Mouse (Mus musculus): ENCODE results near the gene Wdsub1. TPM values are rescaled to one million over a fixed set of nuclear protein-coding genes. Genes with fewer than 3 reads are reported as not detected.

Wdsub1 gene
- polyA plus RNA-seq, 1 experiment from 2014 or later: 42.3 TPM

DNA sequence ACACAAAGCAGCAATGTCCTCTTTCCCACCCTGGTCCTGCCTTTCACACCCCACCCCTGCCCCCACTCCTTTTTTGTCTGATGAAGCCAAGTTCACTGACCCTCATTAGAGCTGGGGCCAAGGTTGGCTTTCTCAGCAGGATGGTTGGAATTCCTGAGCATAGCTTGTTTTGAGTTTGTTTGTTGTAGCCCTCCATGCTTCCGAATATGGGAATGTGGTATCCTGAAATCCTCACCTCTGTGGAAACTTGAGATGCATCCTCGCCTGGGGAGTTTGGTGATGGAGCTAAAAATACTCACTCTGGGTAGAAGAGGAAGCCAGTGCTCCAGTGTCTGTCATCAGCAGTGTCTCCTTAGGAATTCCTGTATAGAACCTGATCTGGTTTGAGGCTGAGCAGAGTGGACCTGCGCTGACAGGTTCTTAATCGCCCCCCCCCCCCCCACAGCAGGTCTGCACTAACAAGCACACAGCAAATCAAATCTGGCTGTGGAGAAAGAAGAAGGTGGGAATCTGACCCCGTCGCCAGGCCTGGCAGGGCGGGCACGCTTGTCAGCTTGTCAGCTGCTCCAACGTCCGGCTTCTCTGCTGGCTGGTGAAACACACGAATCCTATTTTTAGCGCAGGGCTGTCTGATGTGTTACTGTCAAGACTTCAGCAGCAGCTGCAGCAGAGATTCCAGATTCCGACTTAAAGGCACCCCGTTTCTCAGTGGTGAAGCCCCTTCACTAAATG lies 53.4 kb downstream of the Wdsub1 start:
- no peak overlapping the region for H3K9ac ChIP-seq (replicated peaks; ENCODE audit: low read depth)
- H3K27me3 ChIP-seq (replicated peaks; ENCODE audit: insufficient read depth, low read length): no peaks in the 10 kb centered on the region
- TF ChIP-seq EP300 (IDR thresholded peaks at IDR 0.05): no peak; the same call in 1 of the 2 replicates
- no peak for TF ChIP-seq CTCF (IDR thresholded peaks at IDR 0.05)
- H3K9me3 ChIP-seq (ENCODE audit: low read length): no peaks in the 10 kb centered on the region
- peaks cover 9% of the 10 kb centered on the region; the same call in 1 of the 2 replicates for H3K4me1 ChIP-seq (ENCODE audit: insufficient read depth, low read depth, low read length)
- no peak overlapping the region for H3K4me2 ChIP-seq (replicated peaks; ENCODE audit: low read depth, low read length)
- H3K4me3 ChIP-seq (ENCODE audit: low read depth, low read length): no peak overlapping the region
- peaks cover 10% of the 10 kb centered on the region; the same call in 1 of the 2 replicates for H3K36me3 ChIP-seq (ENCODE audit: insufficient read depth, low read length)
- peak; percentile 82 for DNase-seq (ENCODE audit: low spot score)
- ATAC-seq: peak; percentile 57
- WGBS: 14% methylated on average over 14 of the region's 14 CpGs
- H3K27ac ChIP-seq (ENCODE audit: low read length): peak overlapping the region; percentile 73

DNA sequence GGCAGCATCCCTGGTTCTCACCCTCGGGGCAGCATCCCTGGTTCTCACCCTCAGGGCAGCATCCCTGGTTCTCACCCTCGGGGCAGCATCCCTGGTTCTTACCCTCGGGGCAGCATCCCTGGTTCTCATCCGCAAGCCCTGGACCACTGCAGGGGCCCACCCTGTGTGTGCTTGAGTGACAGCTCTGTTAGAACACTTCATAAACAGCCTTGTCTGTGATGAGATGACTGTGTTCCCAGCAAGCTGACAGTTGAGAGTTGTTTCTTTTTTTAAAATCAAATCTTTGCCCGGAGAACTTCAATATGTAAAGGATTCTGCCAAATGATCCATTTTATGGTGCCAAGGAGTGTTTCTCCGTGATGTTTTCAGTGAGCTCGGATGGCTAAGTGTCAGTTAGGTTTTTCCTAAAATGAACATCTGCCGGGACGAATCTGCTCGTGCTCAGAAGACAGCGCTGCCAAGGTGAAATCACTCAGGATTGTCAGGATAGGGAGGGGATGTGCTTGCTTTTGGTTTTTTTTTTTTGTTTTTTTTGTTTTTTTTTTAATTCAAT lies 54.2 kb downstream of the Wdsub1 start:
- H3K4me2 ChIP-seq (replicated peaks; ENCODE audit: low read depth, low read length): no peak overlapping the region

DNA sequence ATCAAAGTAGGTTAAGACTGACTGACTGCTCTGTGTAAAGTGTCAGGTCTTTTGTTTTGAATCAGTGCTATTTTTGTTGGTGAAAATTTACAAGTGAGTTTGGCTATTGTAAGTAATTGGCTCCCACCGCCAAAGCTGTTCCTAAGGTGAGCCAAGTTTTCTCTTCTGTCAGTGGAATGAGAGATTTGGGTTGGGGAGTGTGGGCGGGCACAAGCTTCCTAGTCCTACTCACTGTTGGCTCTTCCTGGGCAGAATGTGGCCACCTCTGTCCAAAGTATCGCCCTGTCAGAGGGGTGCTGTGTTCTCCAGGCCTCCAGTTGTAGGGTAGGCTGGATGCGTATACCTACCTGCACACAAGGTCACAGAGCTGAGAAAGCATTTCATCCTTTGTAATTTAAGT lies 57.0 kb downstream of the Wdsub1 start:
- 85% methylated on average over 4 of the region's 4 CpGs for WGBS
- ATAC-seq (no peak), DNase-seq (ENCODE audit: low spot score) (no peak)
- no peak for TF ChIP-seq CTCF (IDR thresholded peaks at IDR 0.05)
- TF ChIP-seq EP300 (IDR thresholded peaks at IDR 0.05): no peak
- Histone ChIP-seq H3K9ac (replicated peaks; ENCODE audit: low read depth) (no peak overlapping the region), H3K4me2 (replicated peaks; ENCODE audit: low read depth, low read length) (no peak overlapping the region), H3K9me3 (ENCODE audit: low read length) (no peaks in the 10 kb centered on the region), H3K36me3 (ENCODE audit: insufficient read depth, low read length) (no peaks in the 10 kb centered on the region), H3K27me3 (replicated peaks; ENCODE audit: insufficient read depth, low read length) (no peaks in the 10 kb centered on the region), H3K27ac (ENCODE audit: low read length) (0 out of 2 replicates have a peak overlapping the region, but pooled peaks have one; percentile 26), H3K4me3 (ENCODE audit: low read depth, low read length) (no peak overlapping the region), H3K4me1 (ENCODE audit: insufficient read depth, low read depth, low read length) (peaks cover 9% of the 10 kb centered on the region; the same call in 1 of the 2 replicates)

More for the DNA sequence above, 54.2 kb downstream of the Wdsub1 start:
- ATAC-seq: no peak
- peak overlapping the region; percentile 73; the same call in 1 of the 2 replicates for H3K27ac ChIP-seq (ENCODE audit: low read length)
- TF ChIP-seq EP300 (IDR thresholded peaks at IDR 0.05) (no peak), CTCF (IDR thresholded peaks at IDR 0.05) (no peak)
- no peaks in the 10 kb centered on the region for H3K9me3 ChIP-seq (ENCODE audit: low read length)
- H3K36me3 ChIP-seq (ENCODE audit: insufficient read depth, low read length): peaks cover 4% of the 10 kb centered on the region; the same call in 1 of the 2 replicates
- no peak overlapping the region for H3K9ac ChIP-seq (replicated peaks; ENCODE audit: low read depth)
- no peak overlapping the region for H3K4me3 ChIP-seq (ENCODE audit: low read depth, low read length)
- H3K27me3 ChIP-seq (replicated peaks; ENCODE audit: insufficient read depth, low read length): no peaks in the 10 kb centered on the region
- no peak for DNase-seq (ENCODE audit: low spot score)
- peaks cover 9% of the 10 kb centered on the region; the same call in 1 of the 2 replicates for H3K4me1 ChIP-seq (ENCODE audit: insufficient read depth, low read depth, low read length)
- WGBS: 46% methylated on average over 11 of the region's 11 CpGs

DNA sequence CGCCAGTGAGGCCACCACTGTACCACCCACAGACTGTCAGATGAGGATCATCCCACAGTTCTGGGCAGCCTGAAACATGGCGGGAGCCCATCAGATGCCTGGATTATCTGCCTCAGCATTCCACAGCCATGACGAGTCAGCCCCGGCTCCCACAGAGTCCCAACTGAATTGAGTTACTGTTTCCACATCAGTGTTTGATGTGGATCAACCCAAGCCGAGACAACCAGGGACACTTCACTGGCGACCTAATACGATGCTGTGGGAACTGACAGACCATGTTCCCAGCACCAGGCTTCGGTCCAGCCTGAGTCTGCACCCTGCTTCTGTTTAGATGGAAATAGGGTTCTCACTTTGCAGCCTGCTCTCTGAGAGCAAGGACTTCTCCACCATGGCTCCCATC lies 58.1 kb downstream of the Wdsub1 start:
- H3K9me3 ChIP-seq (ENCODE audit: low read length): no peaks in the 10 kb centered on the region
- TF ChIP-seq EP300 (IDR thresholded peaks at IDR 0.05): no peak
- TF ChIP-seq CTCF (IDR thresholded peaks at IDR 0.05): no peak
- H3K36me3 ChIP-seq (ENCODE audit: insufficient read depth, low read length): peaks cover 5% of the 10 kb centered on the region; the same call in 1 of the 2 replicates
- H3K9ac ChIP-seq (replicated peaks; ENCODE audit: low read depth): no peak overlapping the region
- H3K27ac ChIP-seq (ENCODE audit: low read length): peak overlapping the region; percentile 32; the same call in 1 of the 2 replicates
- H3K4me1 ChIP-seq (ENCODE audit: insufficient read depth, low read depth, low read length): peaks cover 1% of the 10 kb centered on the region; the same call in 1 of the 2 replicates
- no peaks in the 10 kb centered on the region for H3K27me3 ChIP-seq (replicated peaks; ENCODE audit: insufficient read depth, low read length)
- ATAC-seq: peak; percentile 76
- no peak overlapping the region for H3K4me3 ChIP-seq (ENCODE audit: low read depth, low read length)
- peak; percentile 65 for DNase-seq (ENCODE audit: low spot score)
- WGBS: 58% methylated on average over 8 of the region's 8 CpGs
- H3K4me2 ChIP-seq (replicated peaks; ENCODE audit: low read depth, low read length): no peak overlapping the region

DNA sequence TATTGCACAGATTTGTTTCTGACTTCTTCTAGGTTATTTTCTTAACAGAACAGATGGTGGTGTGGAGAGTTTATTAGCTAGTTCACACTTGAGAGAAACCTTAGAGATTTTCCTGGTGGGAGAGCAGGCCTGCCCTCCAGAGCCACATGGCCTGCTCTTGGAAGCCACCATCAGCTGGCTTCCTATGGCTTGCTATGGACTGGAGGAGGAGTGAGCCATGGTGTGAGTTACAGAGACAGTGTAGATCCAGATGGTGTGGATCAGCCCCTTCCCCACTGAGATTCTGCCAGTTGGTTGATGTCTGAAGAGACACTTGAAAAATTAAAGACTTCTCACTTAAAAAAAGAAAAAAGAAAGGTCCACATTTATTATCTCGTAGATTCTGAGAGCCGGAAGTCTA lies 61.3 kb downstream of the Wdsub1 start:
- ATAC-seq (no peak), DNase-seq (ENCODE audit: low spot score) (no peak)
- 83% methylated on average over 2 of the region's 2 CpGs for WGBS

DNA sequence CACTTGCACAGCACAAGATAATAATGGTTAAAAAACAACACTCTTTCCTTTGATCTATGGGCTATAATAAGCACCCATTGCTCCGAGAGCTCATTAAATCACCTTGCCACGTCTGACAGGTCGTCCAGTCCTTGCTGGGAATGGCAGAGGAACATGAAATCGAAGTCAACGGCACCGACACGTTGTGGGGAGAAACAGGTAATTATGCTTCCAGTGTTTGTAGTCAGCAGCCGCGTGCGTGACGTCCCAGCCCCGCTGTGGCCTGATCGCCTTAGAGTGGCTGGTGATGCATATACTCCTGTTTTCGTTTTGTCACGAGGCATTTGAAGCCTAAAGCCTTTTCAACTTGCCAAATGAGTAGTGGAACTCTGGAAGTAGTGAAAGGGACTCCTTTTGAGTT lies 62.3 kb downstream of the Wdsub1 start:
- Histone ChIP-seq H3K36me3 (ENCODE audit: insufficient read depth, low read length) (peaks cover 13% of the 10 kb centered on the region), H3K4me1 (ENCODE audit: insufficient read depth, low read depth, low read length) (no peaks in the 10 kb centered on the region), H3K4me3 (ENCODE audit: low read depth, low read length) (no peak overlapping the region), H3K27ac (ENCODE audit: low read length) (no peak overlapping the region), H3K4me2 (replicated peaks; ENCODE audit: low read depth, low read length) (no peak overlapping the region), H3K9ac (replicated peaks; ENCODE audit: low read depth) (no peak overlapping the region), H3K27me3 (replicated peaks; ENCODE audit: insufficient read depth, low read length) (no peaks in the 10 kb centered on the region), H3K9me3 (ENCODE audit: low read length) (no peaks in the 10 kb centered on the region)
- no peak for TF ChIP-seq CTCF (IDR thresholded peaks at IDR 0.05)
- TF ChIP-seq EP300 (IDR thresholded peaks at IDR 0.05): no peak
- DNase-seq (ENCODE audit: low spot score) (no peak), ATAC-seq (no peak)
- 91% methylated on average over 15 of the region's 15 CpGs for WGBS

More for the DNA sequence above, 61.3 kb downstream of the Wdsub1 start:
- Histone ChIP-seq H3K4me1 (ENCODE audit: insufficient read depth, low read depth, low read length) (no peaks in the 10 kb centered on the region), H3K9ac (replicated peaks; ENCODE audit: low read depth) (no peak overlapping the region), H3K9me3 (ENCODE audit: low read length) (no peaks in the 10 kb centered on the region), H3K4me3 (ENCODE audit: low read depth, low read length) (no peak overlapping the region), H3K27me3 (replicated peaks; ENCODE audit: insufficient read depth, low read length) (no peaks in the 10 kb centered on the region), H3K27ac (ENCODE audit: low read length) (no peak overlapping the region), H3K4me2 (replicated peaks; ENCODE audit: low read depth, low read length) (no peak overlapping the region), H3K36me3 (ENCODE audit: insufficient read depth, low read length) (peaks cover 13% of the 10 kb centered on the region)
- TF ChIP-seq CTCF (IDR thresholded peaks at IDR 0.05) (no peak), EP300 (IDR thresholded peaks at IDR 0.05) (no peak)

Data from lung, postnatal 0 days (tissue).